Mouse (Mus musculus) c-Kit-positive CD71-positive TER-119-positive erythroid progenitor cells, embryonic 14.5 days (primary cell): ENCODE results near the gene B3gnt2.
"Not testable (repeated sequence)": the region's sequence is repeated elsewhere in the genome, so short reads cannot be mapped to it uniquely, and the experiment has no call there.

Source experiments
- DNase-seq: peaks from one replicate; pipeline ENCODE4 v3.0.0-alpha.2; 2013; ENCODE audit warnings: low spot score

Gene B3gnt2

DNA sequence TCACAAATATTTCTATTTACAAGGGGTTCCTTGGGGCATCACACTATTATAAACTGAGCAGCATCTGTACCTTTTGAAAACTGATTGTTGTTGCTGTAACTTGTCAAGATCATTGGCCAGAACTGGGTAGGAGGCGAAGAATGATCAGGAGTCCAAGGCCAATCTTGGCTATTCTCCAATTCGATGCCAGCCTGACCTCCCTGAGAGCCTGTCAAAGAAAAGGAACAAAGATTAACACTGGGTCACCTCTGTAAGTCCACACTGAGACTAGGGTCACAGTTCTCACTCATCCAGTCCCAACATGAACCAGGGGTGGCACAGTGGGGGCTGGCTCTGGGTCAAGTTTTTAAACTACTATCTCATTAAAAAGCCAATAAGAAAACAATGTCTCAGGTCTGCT is 85.9 kb downstream of the B3gnt2 start:
- no peak for DNase-seq

DNA sequence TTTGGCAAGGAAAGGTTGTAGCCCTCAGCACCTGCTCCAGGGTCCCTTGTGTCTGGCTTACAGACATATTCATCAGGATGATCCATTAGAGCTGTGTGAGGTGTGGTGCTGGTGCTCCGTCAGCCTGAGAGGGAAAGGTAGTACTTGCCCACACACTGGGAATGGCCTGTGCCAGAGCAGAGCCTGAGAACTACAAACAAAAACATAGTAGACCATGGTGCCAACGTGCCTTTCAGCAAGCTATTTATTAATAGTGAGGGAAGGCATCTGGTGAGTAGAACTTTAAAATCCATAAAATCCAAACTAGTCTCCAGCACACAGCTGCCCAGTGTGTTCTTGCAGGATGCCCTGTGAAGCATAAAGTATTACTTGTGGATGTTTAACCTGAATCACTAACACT is 94.5 kb downstream of the B3gnt2 start:
- no peak for DNase-seq

DNA sequence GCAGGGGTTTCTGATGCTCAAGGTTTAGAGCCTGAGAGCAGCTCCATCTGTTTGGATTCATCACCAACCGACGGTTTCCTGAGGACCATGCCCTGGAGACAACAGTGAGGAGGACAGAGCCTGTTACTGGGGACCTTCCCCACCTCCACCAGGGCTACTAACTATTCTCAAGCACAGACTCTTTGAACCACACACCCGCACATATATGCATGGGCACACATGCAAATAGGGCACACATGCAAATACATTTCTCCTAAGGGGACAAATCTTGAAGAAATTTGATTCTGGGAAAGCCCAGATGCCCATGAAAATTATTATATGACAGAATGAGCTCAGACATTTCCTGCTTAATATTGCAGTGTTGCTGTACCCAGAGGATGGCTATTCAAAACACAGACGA is 95.3 kb downstream of the B3gnt2 start:
- no peak for DNase-seq

DNA sequence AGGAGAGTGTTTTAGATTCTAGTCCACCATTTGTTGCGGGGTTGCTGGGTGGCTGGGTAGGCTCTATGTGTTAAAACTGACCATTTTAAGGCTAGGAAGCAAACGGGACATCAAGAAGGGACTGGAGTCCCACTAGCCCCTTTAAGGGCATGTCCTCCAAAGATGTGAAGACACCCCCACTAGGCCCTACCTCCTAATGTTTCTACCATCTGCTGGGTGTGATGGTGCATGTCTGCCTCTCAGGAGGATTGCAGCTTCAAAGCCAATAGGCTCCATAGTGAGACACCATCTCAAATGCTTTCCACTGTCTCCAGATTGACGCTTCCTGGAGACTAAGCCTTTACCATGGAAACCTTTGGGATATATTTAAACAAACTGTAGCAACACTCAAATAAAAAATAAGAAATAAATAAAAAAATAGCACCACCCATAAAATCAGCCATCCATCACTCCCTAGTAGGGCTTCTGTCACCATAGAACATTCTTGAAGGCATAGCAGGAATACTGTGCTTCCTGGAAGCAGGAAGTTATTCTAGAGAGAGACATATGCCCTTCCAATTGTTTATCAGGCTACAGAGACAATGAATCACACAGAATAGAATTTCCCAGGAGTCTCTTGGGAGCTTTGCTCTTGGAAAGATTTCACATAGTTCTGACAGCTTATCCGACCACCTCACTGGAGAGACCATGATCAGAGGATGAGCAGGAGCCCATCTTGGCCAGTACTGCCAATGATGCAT is 97.0 kb downstream of the B3gnt2 start:
- DNase-seq = no peak

DNA sequence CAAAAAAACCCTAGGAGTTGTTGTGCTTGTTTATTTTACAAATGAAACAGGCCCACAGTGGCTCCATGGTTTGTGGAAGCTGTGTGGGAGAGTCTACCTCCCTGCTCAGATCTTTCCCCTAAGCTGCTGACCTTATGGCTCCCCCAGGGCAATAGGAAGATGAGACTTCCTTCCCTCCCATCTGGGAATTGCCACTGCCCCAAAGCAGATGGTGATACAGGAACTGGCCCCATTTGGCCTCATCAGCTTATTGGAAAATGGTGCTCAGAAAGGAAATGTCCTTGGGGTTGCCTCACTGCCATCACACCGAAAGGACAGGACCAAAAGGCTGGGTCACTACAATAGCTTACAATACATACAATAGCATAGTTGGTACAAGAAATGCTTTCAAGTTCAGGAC is 97.7 kb downstream of the B3gnt2 start:
- no peak for DNase-seq

DNA sequence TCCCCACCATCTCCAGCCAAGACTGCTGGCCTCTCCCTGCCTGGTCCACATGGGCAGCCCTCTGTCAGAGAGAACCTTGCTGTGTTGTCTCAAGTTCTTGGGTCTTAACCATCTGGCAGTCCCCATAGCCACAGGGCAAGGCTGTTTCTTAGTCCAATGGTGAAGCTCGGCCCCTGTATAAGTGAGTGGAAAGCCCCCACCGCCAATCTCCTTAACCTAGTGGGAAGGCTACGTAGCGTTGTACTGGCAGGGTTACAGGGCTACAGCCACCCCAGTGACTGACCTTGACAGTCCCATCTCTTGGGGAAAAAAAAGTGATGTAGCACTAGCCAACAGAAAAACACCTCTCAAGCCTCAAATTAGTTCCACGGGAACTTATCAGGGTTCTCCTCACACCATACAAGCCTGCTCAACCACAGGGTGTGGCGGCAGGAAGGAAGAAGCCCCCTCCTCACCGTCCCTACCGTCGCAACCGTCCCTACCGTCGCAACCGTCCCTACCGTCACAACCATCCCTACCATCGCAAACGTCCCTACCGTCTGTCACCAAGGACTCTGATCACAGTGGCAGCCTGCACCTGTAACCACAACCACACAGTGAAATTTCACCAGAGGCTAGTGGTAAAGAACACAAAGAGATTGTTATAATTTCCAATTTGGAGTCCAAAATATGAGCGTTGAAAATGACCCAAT is 98.4 kb downstream of the B3gnt2 start:
- no peak for DNase-seq

DNA sequence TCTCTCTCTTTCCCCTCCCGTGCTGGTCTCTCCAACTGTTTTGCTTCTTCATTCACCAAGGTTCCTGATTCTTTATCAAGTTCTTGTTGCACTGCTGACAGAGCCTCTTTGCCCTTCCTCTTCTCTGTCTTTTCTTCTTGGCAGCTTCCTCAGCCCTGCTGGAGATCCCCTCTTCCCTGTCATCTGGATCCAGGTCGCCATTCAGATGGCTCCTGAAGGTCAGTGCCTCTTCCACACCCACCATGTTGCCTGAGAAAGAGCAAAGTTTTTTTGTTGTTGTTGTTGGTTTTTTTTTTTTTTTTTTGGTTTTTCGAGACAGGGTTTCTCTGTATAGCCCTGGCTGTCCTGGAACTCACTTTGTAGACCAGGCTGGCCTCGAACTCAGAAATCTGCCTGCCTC is 101.0 kb downstream of the B3gnt2 start:
- no peak for DNase-seq

DNA sequence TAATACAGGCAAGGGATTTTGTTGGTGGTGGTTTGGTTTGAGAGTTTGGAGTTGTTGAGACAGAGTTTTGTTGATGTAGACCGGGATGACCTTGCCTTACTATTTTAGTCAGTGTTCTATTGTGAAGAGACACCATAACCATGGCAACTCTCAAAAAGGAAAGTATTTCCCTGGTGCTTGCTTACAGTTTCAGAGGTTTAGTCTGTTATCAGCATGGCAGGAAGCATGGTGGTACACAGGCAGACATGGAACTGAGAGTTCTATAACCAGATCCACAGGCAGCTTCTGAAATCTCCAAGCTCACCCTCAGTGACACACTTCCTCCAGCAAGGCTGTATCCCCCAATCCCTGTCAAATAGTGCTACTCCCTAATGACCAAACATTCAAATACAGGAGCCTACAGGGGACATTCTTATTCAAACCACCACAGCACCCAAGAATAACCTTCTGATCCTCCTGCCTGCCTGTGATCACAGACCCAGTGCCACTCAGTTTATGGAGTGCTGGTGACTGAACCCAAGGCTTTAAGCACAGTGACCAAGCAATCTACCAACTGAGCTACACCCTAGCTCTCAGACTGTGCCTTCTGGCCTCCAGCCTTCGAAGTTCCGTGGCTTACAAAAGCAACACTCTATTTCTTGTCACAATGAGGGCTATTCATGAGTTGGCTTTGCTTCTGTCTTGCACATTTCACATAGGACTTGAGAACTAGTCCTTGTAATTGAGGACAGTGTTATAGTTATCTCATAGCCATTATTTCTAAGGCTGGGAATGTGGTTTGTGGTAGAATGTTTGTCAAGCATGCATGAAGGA is 104.4 kb downstream of the B3gnt2 start:
- DNase-seq = no peak

DNA sequence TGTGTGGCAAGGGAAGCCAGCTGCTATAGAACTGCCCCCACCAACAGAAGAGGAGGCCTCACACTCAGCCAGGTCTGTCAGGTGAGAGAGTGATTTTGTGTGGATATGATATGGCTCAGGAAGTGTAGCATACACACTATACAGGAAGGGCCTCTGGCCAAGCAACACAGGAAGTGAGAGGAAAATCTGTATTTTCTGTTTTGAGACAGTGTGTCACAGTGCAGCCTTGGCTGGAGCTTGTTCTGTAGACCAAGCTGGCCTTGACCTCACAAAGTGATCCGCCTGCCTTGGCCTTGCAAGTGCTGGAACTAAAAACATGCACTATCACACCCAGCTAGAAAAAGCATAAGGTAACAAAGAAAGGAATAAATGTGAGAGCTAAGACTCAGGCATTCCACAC is 105.6 kb downstream of the B3gnt2 start:
- no peak for DNase-seq

DNA sequence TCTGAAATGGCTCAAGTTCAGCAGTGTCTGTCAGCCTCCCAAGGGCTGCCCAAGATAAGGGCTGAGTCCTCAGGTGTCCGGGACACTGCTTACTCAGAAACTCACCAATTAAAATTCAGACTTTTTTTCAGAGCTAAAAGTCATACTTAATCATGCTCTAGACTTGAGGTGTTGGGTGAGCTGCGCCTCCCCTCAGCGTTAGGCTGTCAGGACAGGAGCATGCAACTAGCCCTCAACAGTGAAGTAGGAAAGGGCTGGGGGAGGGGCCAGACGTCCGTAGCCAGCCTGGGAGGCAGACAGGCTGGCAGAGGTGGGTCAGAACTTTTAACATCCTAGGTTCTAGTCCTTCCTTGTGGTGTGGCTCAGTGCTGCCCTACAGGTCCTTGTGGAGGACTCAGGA is 108.2 kb downstream of the B3gnt2 start:
- no peak for DNase-seq

DNA sequence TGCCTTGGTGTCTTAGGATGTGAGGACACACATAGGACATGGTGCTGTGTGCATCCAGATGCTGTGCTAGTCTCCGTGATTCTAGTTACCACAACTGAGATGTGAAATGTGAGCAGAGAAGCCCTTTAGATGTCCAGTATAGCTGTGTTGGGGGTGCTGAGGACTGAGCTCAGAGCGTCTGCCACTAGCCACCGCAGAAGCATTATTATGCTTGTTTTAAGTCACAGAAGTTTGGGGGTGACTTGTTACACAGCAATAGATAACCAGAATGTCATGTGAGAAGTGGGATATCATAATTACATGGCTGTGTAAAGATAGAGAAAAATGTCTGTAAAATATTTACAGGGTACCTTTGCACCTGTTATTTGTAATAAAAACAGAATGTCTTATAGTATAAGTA is 109.2 kb downstream of the B3gnt2 start:
- DNase-seq = no peak

DNA sequence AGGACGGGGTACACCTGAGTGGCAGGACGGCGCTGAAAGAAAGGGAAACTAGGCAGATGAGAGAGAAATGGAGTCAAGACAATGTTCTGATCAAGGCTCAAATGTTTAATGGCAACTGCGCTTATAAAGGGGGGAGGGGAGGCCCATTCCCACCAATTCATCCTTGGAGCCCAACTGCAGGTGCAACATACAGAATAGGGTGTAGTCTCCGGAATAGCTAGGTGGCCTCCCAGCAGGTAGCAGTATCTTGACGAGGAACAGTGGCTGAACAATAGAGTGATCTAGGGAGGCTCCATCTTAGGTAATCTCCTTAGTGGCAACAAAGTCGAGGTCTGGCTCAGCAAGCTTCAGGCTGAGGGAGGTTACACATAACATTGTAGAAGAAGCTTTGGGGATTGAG is 113.4 kb downstream of the B3gnt2 start:
- no peak for DNase-seq

DNA sequence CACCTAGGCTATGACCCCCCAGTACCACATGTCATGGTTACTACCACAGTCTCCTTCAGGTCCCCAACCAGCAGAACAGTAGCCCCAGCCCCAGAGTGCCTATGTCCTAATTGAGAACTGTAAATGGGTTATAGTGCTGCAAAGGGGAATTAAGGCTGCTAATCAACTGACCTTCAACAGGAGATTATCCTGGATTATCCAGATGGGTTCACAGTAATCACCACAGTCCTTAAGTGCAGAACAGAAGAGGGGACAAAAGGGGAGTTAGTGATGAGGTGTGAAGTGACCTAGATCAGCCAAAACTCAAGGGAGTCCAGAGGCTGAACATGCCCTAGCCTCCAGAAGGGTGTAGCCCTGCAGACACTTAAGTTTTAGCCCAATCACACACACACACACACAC is 115.4 kb downstream of the B3gnt2 start:
- no peak for DNase-seq

DNA sequence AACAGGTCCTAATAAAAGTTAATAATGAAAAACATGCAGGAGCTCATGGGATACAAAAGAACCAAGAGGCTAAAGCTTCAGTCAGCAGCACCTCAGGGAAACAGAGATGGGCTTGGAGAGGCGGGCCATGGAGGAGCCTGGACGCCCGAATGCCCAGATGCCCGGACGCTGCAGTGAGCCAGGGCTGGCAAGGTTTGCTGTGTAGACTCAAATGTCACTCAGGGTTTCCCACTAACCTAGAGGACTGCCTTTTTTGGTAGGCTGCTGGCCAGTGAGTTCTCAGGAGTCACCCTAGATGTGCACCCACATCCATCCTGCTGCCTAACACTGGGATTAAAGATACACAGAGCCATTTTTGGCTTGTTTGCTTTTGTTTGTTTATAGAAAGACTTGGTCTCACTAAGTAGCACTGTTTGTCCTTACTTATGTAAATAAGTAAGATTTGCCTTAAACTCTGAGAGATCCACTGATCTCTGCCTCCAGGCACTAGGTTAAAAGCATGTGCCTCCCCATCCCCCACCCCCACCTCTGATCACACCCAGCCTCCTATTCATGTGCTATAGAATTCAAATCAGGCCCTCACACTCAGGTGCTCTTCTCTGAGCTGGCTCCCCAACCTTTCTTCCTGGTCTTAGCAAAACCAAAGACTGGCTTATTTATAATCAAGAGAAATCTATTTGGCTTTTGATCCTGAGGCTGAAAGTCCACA is 117.0 kb downstream of the B3gnt2 start:
- no peak for DNase-seq

DNA sequence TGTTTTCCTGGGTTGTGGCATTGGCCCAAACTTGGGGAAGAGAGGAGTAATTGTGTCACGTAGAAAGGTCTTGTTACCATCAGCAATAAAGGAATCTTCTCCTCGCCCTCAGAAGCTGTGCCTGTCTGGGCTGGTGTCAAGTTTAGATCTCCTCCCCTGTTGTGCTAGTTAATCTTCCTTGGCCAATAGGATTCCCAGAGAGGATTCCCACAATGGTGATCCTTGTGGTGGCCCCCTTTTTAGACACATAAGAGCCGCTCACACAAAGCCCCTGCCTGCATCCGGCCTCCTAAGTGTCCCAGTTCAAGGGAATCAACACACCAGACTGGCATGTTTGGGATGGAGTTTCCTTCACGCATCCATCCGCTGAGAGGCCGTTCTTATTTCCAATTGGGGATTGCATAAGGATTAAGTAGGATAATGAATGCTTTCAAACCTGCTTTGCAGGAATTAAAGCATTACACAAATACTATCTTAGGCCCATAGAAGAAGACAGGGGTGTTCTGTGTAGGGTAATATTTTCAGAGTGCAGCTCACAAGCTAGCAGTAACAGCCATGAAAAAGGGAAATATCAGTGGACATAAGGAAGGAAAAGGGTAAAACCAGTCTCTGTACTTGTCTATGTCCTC is 118.6 kb downstream of the B3gnt2 start:
- no peak for DNase-seq

DNA sequence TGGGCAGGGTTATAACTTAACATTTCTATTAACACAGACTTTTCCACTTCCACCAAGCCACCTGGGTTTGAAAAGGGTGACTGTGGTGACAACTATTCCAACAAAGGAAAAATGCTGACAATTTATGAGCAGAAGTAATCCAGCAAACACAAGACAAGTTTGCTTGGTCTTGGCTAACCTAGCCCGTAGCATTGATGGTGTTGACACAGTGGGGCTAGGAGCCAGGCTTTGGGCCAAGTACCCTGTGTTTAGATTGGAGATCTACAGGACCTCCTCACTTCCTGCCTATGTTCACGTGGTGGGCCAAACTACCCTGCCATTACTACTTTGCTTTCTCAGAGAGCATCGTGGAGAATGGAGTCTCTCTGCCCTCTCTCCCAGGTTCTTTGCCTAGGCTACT is 119.3 kb downstream of the B3gnt2 start:
- no peak for DNase-seq

DNA sequence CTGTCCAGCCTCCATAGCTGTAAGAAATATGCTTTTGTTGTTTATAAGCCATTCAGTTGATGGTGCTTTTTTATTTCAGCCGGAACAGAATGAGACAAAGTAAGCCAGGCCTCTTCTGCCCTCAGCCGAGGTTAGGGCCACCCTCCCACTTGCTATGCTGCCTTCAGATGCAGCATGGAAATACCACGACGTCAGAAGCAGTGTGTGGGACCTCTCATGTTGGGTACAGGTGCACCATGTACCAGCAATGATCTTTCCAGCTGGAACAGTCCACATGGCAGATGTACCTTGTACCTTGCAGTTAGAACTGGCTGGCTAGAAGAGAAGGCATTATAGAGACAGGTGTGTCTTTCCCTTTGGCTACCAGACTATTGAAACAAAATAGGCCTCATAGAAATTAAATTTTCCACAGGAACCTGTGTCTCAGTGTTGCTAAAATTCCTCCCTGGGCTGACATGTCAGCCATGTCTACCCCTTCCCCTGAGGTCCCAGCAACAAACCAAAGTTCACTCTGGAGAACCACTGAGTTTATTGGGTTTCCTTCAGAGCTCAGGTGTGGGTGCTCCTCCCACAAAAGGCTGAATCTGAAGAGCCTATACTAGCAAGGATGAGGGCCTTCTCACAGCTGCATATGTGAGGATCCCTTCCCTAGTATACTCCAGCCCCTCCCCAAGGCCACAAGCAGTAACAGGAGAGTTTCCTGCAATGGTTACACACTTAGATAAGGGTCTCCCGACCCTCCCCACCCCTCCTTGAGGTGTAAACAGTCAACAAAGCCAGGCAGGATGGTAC is 121.1 kb downstream of the B3gnt2 start:
- no peak for DNase-seq

DNA sequence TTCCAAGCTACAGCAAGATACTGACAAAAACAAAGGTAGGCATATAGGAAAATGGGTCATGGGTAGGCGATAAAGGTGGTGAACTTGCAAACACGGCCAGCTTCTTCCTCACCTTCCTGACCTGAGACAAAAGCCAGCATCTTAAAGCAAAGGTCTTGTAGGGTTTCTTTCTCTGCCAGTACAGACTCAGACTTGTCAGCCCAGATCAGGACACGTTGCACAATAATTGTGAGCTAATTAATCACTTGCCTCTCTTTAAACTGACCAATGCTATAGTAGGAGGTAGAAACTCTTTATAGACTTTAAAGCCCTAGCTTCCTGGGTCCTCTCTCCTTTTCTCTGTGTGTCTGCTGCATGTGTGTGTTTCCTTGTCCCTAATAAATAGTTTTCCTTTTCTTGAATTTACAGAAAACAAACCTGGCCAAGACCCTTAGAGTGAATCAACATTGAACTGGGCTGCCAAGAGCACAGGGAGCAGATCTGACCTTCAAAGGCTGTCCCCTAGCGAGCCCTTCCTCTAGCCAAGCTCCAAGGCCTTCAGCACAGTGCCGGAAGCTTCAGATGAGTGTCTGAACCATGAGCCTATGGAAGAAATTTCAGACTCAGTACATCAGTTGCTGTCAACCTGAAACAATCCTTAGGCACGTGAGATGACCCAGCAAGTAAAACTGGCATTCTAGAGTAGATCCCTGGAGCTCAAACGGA is 124.1 kb downstream of the B3gnt2 start:
- no peak for DNase-seq

DNA sequence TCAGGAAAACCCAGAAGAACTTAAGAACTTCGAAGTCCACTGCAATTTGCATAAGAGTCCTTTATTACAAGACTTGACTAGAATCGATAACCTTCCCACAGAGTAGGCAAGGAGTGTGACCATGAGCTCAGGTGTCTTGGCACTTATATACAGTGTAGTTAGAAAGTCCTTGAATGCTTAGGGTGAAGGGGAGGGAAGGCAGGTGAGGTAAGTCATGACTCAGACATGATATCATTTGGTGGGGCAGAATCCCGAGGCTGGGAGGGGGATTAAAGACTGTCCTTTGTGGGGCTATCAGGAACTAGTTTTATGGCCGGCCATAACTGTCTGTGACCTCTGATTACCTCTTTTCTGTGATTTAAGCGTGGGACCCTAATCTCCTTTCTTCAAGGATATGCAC is 125.6 kb downstream of the B3gnt2 start:
- not testable (repeated sequence) for DNase-seq

DNA sequence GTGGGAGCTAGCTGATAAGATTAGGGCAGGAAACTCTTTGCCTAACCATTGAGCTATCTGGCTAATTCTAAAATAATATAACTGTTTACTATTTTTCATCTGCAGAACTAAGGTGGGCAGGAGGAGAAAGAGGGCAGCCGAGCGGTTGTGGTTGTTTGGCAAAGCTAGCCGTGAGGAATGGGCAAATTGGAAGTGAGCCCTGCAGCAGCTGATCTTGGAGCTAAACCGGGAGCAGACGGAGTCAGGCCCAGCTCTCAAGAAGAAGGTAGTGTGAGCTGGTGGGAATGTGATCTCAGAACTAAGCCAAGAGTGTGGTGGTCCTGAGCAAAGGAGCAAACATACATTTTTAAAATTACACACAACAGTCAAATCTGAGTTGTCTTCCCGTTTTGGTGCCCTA is 126.8 kb downstream of the B3gnt2 start:
- no peak for DNase-seq

DNA sequence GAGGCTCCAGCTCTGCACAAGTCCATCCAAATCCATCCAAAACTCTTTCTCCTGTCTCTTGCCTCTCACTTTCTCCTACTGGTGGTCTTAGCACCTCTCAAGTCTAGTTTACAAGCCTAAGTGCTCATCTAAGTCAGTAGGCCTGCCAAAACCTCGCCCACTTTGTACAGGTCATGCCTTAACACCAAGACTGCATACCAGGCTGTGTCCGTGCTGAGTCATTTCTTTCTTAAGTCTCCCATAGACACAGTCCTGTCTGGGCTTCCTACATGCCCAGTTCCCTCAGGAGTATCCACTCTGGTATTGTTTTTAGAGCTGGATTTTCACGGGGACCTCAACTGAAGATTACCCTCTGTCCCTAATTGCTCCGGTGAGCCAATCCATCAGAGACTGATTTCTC is 127.9 kb downstream of the B3gnt2 start:
- no peak for DNase-seq
